Mouse (Mus musculus): ENCODE data around the gene Rpl38.

DNA sequence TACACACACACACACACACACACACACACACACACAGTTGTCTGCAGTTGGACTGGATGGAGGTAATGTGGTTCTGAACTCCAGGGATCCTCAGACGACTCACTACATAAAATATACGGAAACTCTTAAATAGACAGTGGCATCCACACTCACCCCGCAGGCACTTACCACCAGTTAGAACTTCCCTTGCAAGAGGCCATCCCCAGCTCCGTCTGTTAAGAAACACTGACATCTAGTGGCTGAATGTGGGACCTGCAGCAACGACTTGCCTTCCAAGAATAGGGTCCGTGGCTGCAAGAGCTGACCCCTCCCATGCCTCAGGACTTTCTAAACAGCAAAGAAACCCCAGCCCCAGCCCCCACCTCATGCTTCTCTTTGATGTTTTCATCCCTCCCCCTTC is 32.0 kb upstream of the Rpl38 start:
- peak; percentile 98 for TF ChIP-seq CTCF (IDR thresholded peaks at IDR 0.05; ENCODE audit: extremely low read depth, insufficient read depth, low read length)
- TF ChIP-seq POLR2A (IDR thresholded peaks at IDR 0.05; ENCODE audit: extremely low read depth, insufficient read depth, low read length) = no peak
